Mouse (Mus musculus) retina, adult 2 months (tissue): ENCODE measurements around the gene Mlst8.
"Not testable (repeated sequence)": the region's sequence is repeated elsewhere in the genome, so short reads cannot be mapped to it uniquely, and the experiment has no call there.

Source experiments
- DNase-seq: peaks from one replicate; pipeline ENCODE4 v3.0.0-alpha.2; 2012; ENCODE audit warnings: low read depth, low spot score

Mlst8 gene

GRCm38 (mm10) chr17:24426471-24427169 is 52.3 kb downstream of the Mlst8 start, which contains the start of gene Eci1:
Eci1 (plus strand) TSS chr17:24426641.
- peak; percentile 80 for DNase-seq

GRCm38 (mm10) chr17:24425905-24426304 is 53.0 kb downstream of the Mlst8 start:
- no peak for DNase-seq

DNA sequence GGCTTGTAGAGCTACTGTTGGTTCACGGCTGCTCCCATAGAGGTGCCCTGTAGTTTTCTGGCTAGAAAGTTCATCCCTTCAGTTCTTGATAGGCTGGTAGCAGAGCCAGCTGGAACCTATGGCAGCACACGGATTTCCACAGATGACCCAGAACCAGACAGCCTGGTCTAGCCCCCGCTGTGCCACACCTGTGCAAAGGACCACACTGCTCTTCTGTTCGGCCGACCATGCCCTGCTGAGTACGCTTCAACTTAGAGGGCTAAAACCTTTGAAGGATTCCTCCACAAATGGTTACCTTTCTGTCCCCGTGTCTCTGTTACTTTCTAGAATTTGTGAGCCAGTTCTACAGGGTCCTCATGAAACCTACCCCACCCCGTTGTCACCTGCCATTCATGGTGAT is 53.6 kb downstream of the Mlst8 start:
- not testable (repeated sequence) for DNase-seq

DNA sequence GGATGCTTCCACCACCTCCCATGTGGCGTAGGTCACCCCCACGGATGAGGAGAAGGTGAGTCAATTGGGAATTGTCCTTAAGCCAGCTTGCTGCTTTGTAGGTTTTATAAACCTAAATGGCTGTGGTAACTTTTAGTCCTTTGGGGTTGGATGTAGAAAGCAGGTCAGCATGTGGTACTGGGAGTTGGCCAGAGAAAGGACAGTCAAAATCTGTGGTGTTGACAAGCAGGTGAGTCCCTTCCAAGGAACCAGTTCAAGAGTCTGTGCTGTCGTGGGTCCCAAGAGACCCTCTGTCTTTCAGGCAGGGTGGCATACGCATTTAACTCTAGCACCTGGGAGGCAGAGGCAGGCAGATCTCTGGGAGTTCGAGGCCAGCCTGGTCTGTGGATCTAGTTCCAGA is 54.4 kb downstream of the Mlst8 start:
- no peak for DNase-seq
